Mouse (Mus musculus) neural tube, embryonic 11.5 days (tissue): ENCODE data around the gene Jmjd6. TPM values are rescaled to one million over a fixed set of nuclear protein-coding genes. Genes with fewer than 3 reads are reported as not detected.
A peak's percentile ranks its signal among the peaks of the same experiment; 100 is the strongest.
"Not testable (repeated sequence)": the region's sequence is repeated elsewhere in the genome, so short reads cannot be mapped to it uniquely, and the experiment has no call there.

ENCODE experiments used
- ATAC-seq: fragments of 200-750 bp; cut with Nextera tagmentation; 2 replicates; pipeline ENCODE4 v1.8.0; 2017; ENCODE audit warnings: moderate number of reproducible peaks, mild to moderate bottlenecking, moderate TSS enrichment, moderate library complexity; ENCODE audit not compliant: insufficient read depth, low FRiP score, low TSS enrichment
- DNase-seq: peaks from one replicate; pipeline ENCODE4 v3.0.0-alpha.2; 2015; ENCODE audit warnings: low spot score
- H3K27ac ChIP-seq: fragments of 300-500 bp; sonication (generic); 2 replicates; pipeline ENCODE4 v1.5.1; 2014; ENCODE audit warnings: low read depth, mild to moderate bottlenecking, low read length
- H3K27me3 ChIP-seq: fragments of 300-500 bp; sonication (generic); 2 replicates; pipeline ENCODE4 v1.6.1; 2014; ENCODE audit warnings: mild to moderate bottlenecking, low read length, mixed read lengths; ENCODE audit not compliant: control insufficient read depth, insufficient read depth
- H3K36me3 ChIP-seq: fragments of 300-500 bp; sonication (generic); 2 replicates; pipeline ENCODE4 v1.6.1; 2014; ENCODE audit warnings: mild to moderate bottlenecking, low read length, moderate library complexity, mixed read lengths; ENCODE audit not compliant: control insufficient read depth, insufficient read depth
- H3K4me1 ChIP-seq: fragments of 300-500 bp; sonication (generic); 2 replicates; pipeline ENCODE4 v1.6.1; 2014; ENCODE audit warnings: low read length, mixed read lengths; ENCODE audit not compliant: control insufficient read depth, insufficient read depth
- H3K4me2 ChIP-seq: fragments of 300-500 bp; sonication (generic); 2 replicates; pipeline ENCODE4 v1.6.1; 2014; ENCODE audit warnings: low read depth, mild to moderate bottlenecking, moderate library complexity
- H3K4me3 ChIP-seq: fragments of 300-500 bp; sonication (generic); 2 replicates; pipeline ENCODE4 v1.5.1; 2014; ENCODE audit warnings: low read depth, low read length
- H3K9ac ChIP-seq: fragments of 300-500 bp; sonication (generic); 2 replicates; pipeline ENCODE4 v1.6.1; 2014; ENCODE audit warnings: mild to moderate bottlenecking, low read length
- H3K9me3 ChIP-seq: fragments of 300-500 bp; sonication (generic); 2 replicates; pipeline ENCODE4 v1.6.1; 2016; ENCODE audit warnings: low read length; ENCODE audit not compliant: control insufficient read depth
- WGBS: fragments of 180-500 bp; shearing (Covaris S2); extraction: QIAGEN DNeasy Blood & Tissue Kit; methylation state at CpG from one replicate; pipeline ENCODE4 v1.1.7; 2014; 5-methylcytosine and 5-hydroxymethylcytosine counted together
- polyA plus RNA-seq: library from polyadenylated mRNA; unstranded; fragments of >200 nt; fragmentation: Nextera tagmentation; extraction: Ambion mirVana; gene quantifications from 2 replicates; pipeline ENCODE4 v1.2.1, GENCODE M21; 2014

Jmjd6 gene
- polyA plus RNA-seq, 1 experiment from 2014 or later = 88.4 TPM

GRCm38 (mm10) chr11:116836283-116836682, 7.0 kb downstream of the Jmjd6 start:
- H3K4me3 ChIP-seq = no peak overlapping the region
- H3K36me3 ChIP-seq = peaks cover 29% of the 10 kb centered on the region
- H3K27ac ChIP-seq = no peak overlapping the region
- H3K27me3 ChIP-seq = no peaks in the 10 kb centered on the region
- WGBS = 91% methylated on average over 4 of the region's 4 CpGs
- H3K4me2 ChIP-seq = no peak overlapping the region
- ATAC-seq (no peak), DNase-seq (no peak)
- H3K9ac ChIP-seq = no peak overlapping the region
- H3K9me3 ChIP-seq = no peaks in the 10 kb centered on the region
- H3K4me1 ChIP-seq = peaks cover 13% of the 10 kb centered on the region

- Histone ChIP-seq H3K36me3 (peaks cover 23% of the 10 kb centered on the region), H3K9ac (no peak overlapping the region), H3K9me3 (no peaks in the 10 kb centered on the region), H3K4me2 (no peak overlapping the region), H3K27me3 (no peaks in the 10 kb centered on the region), H3K4me3 (no peak overlapping the region), H3K27ac (no peak overlapping the region), H3K4me1 (no peaks in the 10 kb centered on the region)
- ATAC-seq (no peak), DNase-seq (no peak)
- 85% methylated on average over 1 of the region's 1 CpGs for WGBS
These were observed 8.3 kb downstream of the Jmjd6 start for GRCm38 (mm10) chr11:116834954-116835353.

GRCm38 (mm10) chr11:116832172-116832685, 11.0 kb downstream of the Jmjd6 start:
- H3K4me1 ChIP-seq = peaks cover 3% of the 10 kb centered on the region; the same call in 1 of the 2 replicates
- H3K9ac ChIP-seq = no peak overlapping the region
- H3K27me3 ChIP-seq = no peaks in the 10 kb centered on the region
- WGBS = 37% methylated on average over 4 of the region's 4 CpGs
- peaks cover 12% of the 10 kb centered on the region for H3K36me3 ChIP-seq
- no peak for ATAC-seq
- peak; percentile 40 for DNase-seq
- H3K4me3 ChIP-seq = no peak overlapping the region
- H3K4me2 ChIP-seq = no peak overlapping the region
- H3K9me3 ChIP-seq = no peaks in the 10 kb centered on the region
- H3K27ac ChIP-seq = no peak overlapping the region

GRCm38 (mm10) chr11:116827534-116828165, 15.6 kb downstream of the Jmjd6 start, which contains the start of gene Mxra7:
Mxra7 (minus strand) TSS chr11:116828046.
- H3K4me1 ChIP-seq = peaks cover 22% of the 10 kb centered on the region
- H3K9me3 ChIP-seq = no peaks in the 10 kb centered on the region
- peak; percentile 50; the same call in 1 of the 2 replicates for ATAC-seq
- H3K4me3 ChIP-seq = peak within 1 kb of the TSS; percentile 86
- DNase-seq = peak; percentile 87
- peak within 1 kb of the TSS; percentile 93 for H3K9ac ChIP-seq
- H3K4me2 ChIP-seq = peak within 1 kb of the TSS; percentile 90
- H3K27me3 ChIP-seq = no peaks in the 10 kb centered on the region
- H3K36me3 ChIP-seq = no peaks in the 10 kb centered on the region
- under 1% methylated on average over 65 of the region's 71 CpGs for WGBS
- H3K27ac ChIP-seq = peak within 1 kb of the TSS; percentile 88

GRCm38 (mm10) chr11:116826550-116827504, 16.4 kb downstream of the Jmjd6 start:
- no peaks in the 10 kb centered on the region for H3K36me3 ChIP-seq
- ATAC-seq (peak; percentile 54), DNase-seq (peak; percentile 69)
- 20% methylated on average over 17 of the region's 17 CpGs for WGBS
- H3K27ac ChIP-seq = peak overlapping the region; percentile 88
- H3K4me2 ChIP-seq = peak overlapping the region; percentile 90
- H3K27me3 ChIP-seq = no peaks in the 10 kb centered on the region
- peaks cover 27% of the 10 kb centered on the region for H3K4me1 ChIP-seq
- H3K9me3 ChIP-seq = no peaks in the 10 kb centered on the region
- peak overlapping the region; percentile 93 for H3K9ac ChIP-seq
- H3K4me3 ChIP-seq = peak overlapping the region; percentile 86

GRCm38 (mm10) chr11:116825230-116825629, 18.0 kb downstream of the Jmjd6 start:
- Histone ChIP-seq H3K9ac (peak overlapping the region; percentile 18; the same call in 1 of the 2 replicates), H3K9me3 (no peaks in the 10 kb centered on the region), H3K4me2 (peak overlapping the region; percentile 90), H3K4me3 (0 out of 2 replicates have a peak overlapping the region, but pooled peaks have one; percentile 9), H3K36me3 (no peaks in the 10 kb centered on the region), H3K27me3 (no peaks in the 10 kb centered on the region), H3K4me1 (peaks cover 32% of the 10 kb centered on the region), H3K27ac (peak overlapping the region; percentile 88)
- WGBS = 58% methylated on average over 5 of the region's 5 CpGs
- DNase-seq (peak; percentile 41), ATAC-seq (peak; percentile 31; the same call in 1 of the 2 replicates)

- H3K4me2 ChIP-seq, H3K27me3 ChIP-seq, H3K9ac ChIP-seq, H3K4me3 ChIP-seq, H3K27ac ChIP-seq, H3K9me3 ChIP-seq, ATAC-seq, DNase-seq, H3K36me3 ChIP-seq: not testable (repeated sequence)
- H3K4me1 ChIP-seq = peaks cover 32% of the 10 kb centered on the region
- 95% methylated on average over 10 of the region's 10 CpGs for WGBS
These were observed 19.4 kb downstream of the Jmjd6 start for GRCm38 (mm10) chr11:116823885-116824284.

- WGBS = 99% methylated on average over 2 of the region's 2 CpGs
These were observed 20.0 kb downstream of the Jmjd6 start for GRCm38 (mm10) chr11:116823255-116823654.

More at GRCm38 (mm10) chr11:116823255-116823654, 20.0 kb downstream of the Jmjd6 start:
- H3K4me1 ChIP-seq = peaks cover 35% of the 10 kb centered on the region
- H3K27me3 ChIP-seq = no peaks in the 10 kb centered on the region
- DNase-seq (no peak), ATAC-seq (no peak)
- H3K9ac ChIP-seq = no peak overlapping the region
- H3K36me3 ChIP-seq = no peaks in the 10 kb centered on the region; the same call in 1 of the 2 replicates
- H3K27ac ChIP-seq = no peak overlapping the region
- H3K4me2 ChIP-seq = no peak overlapping the region
- H3K4me3 ChIP-seq = no peak overlapping the region
- H3K9me3 ChIP-seq = no peaks in the 10 kb centered on the region
